Mouse (Mus musculus) cerebellum, adult 8-10 months (tissue): Measurements from ENCODE around the gene Pla2g4d.
"Not testable (repeated sequence)": the region's sequence is repeated elsewhere in the genome, so short reads cannot be mapped to it uniquely, and the experiment has no call there.

Experiments used
- DNase-seq: peaks from one replicate; pipeline ENCODE4 v3.0.0; 2022

Gene Pla2g4d

DNA sequence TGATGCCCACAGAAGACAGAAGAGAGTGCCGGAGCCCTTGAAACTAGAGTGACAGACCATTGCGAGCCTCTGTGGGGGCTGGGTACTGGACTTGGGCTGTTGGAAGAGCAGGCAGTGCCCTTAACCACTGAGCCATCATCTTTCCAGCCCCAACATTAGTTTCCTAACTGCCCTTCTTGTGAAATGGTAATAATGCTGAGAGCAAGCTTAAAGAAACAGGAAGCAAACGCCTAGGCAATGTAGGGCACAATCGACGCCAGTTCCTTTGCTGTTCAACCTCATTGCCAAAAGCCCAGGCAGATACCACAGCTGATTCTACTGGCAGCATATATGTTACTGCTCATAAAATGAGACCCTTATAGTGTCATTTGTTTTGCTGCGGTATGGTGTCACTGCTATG, 36.4 kb downstream of the Pla2g4d start:
- DNase-seq = no peak

GRCm38 (mm10) chr2:120245421-120246016, 43.5 kb downstream of the Pla2g4d start:
- no peak for DNase-seq

- DNase-seq = peak; percentile 49
Observed at GRCm38 (mm10) chr2:120244679-120245420, 44.1 kb downstream of the Pla2g4d start, which contains the start of gene Pla2g4e. Gene Pla2g4e (minus strand): TSS chr2:120245335.

GRCm38 (mm10) chr2:120243995-120244394, 45.0 kb downstream of the Pla2g4d start:
- peak; percentile 34 for DNase-seq

DNA sequence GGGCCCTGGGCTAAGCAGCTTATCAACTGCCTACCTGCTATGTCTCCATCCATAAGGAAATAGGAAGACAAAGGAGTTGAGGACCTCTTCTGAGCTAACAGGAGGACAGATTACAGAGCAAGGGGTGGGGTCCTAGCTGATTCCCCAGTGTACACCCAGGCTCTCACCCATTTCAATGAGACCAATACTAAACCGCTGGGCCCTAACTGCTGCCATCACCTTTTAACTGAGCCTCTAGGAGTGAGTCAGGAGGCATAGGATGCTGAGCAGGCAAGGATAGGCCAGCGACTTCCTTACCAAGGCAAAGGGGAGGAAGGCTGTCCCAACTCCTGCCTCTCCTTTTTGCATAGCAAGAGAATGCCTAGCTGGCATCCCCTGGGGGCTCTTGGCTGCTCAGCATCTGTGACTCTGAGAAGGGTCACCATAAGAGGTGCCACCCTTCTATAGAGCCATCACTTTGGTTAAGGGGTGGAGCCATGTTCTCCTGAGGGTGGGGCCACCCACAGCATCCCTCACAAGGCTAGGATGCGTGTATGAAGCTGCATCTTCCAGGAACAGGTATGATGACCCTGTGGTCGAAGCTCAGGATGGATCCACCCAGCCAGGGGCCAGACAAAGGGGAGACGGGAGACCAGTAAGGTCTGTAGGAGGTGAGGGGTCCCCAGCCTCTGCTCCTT, 46.1 kb downstream of the Pla2g4d start:
- peak; percentile 41 for DNase-seq

DNA sequence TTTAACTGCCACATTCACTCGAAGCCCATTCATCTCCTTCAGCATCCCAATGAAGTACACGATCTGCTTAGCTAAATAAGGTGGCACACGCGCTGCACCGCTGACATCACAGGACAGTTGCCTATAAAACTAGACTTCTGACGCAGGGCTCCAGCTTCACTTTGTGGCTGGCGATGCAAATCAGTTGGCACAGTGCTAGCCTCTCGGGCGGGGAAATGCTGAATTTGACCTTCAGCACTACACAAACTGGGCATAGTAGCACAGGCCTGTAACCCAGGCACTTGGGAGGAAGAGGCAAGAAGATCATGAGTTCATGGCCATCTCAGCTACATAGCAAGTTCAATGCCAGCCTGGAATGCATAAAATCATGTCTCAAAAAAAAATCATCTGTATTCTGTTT, 50.3 kb downstream of the Pla2g4d start:
- DNase-seq = not testable (repeated sequence)

- DNase-seq = no peak
Observed at GRCm38 (mm10) chr2:120237784-120238183, 51.2 kb downstream of the Pla2g4d start.

GRCm38 (mm10) chr2:120235947-120236640, 52.9 kb downstream of the Pla2g4d start:
- DNase-seq = no peak

DNA sequence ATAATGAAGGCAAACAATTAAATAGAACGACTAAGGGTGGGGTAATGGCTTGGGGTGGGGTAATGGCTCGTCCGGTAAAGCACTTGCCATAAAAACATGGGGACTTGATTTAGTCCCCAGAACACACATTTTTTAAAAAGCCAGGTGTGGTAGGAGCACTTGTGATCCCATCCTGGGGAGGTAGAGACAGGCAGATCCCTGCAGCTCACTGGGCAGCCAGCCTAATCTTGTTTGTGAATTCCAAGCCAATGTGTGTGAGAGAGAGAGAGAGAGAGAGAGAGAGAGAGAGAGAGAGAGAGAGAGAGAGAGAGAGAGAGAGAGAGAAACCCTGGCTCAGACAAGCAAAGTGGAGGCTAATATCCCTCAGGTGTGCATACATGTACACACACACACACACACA, 53.6 kb downstream of the Pla2g4d start:
- peak; percentile 38 for DNase-seq

GRCm38 (mm10) chr2:120231642-120232041, 57.4 kb downstream of the Pla2g4d start:
- no peak for DNase-seq
